Mouse (Mus musculus) macrophage (primary cell): ENCODE data around the gene Washc2. TPM values are rescaled to one million over a fixed set of nuclear protein-coding genes. Genes with fewer than 3 reads are reported as not detected.
"Not testable (repeated sequence)": the region's sequence is repeated elsewhere in the genome, so short reads cannot be mapped to it uniquely, and the experiment has no call there.

Source experiments
- H3K27ac ChIP-seq: fragments of 350-480 bp; formaldehyde crosslinking; 2 replicates; pipeline ENCODE4 v1.9.0; 2021
- H3K36me3 ChIP-seq: fragments of 350-480 bp; formaldehyde crosslinking; 2 replicates; pipeline ENCODE4 v1.9.0; 2021; ENCODE audit errors: inconsistent target
- H3K4me3 ChIP-seq: fragments of 350-480 bp; formaldehyde crosslinking; 2 replicates; pipeline ENCODE4 v1.9.0; 2021; ENCODE audit errors: inconsistent target
- H3K79me2 ChIP-seq: fragments of 350-480 bp; formaldehyde crosslinking; 2 replicates; pipeline ENCODE4 v1.9.0; 2021; ENCODE audit errors: inconsistent target
- WGBS: methylation state at CpG from one replicate; pipeline ENCODE4 v1.1.7; 2026; ENCODE audit warnings: inconsistent platforms; ENCODE audit not compliant: missing documents; 5-methylcytosine and 5-hydroxymethylcytosine counted together
- polyA plus RNA-seq: library from polyadenylated mRNA; stranded (reverse); fragments of 250-400 nt; gene quantifications from 3 replicates; pipeline ENCODE4 v1.2.4, GENCODE M21; 2018; ENCODE audit warnings: inconsistent platforms
- total RNA-seq, 78 experiments: library from RNA; depleted of rRNA; stranded (reverse); fragments of 250-400 nt; gene quantifications; 1 replicate in 9 of 78; 2 replicates in 24 of 78; 3 replicates in 43 of 78; 4 replicates in 2 of 78; pipeline ENCODE4 v1.2.4; 2018; ENCODE audit warnings: inconsistent platforms in 56 of 78

The Washc2 gene
- 100 to 1,000 TPM; 157 to 539 (median 350) TPM for total RNA-seq (2018; cell fraction: chromatin; rRNA removed)
- total RNA-seq (2018; cell fraction: cytosol; rRNA removed) = 100 to 1,000 TPM in 13 of 26 experiments, 10 to 100 TPM in 13; 62.2 to 134 (median 98.2) TPM
- 100 to 1,000 TPM; 115 to 295 (median 165) TPM for total RNA-seq (2018; cell fraction: nucleus; rRNA removed)
- 58.8 to 120 TPM (median 104 TPM) in 3 replicates for polyA plus RNA-seq

DNA sequence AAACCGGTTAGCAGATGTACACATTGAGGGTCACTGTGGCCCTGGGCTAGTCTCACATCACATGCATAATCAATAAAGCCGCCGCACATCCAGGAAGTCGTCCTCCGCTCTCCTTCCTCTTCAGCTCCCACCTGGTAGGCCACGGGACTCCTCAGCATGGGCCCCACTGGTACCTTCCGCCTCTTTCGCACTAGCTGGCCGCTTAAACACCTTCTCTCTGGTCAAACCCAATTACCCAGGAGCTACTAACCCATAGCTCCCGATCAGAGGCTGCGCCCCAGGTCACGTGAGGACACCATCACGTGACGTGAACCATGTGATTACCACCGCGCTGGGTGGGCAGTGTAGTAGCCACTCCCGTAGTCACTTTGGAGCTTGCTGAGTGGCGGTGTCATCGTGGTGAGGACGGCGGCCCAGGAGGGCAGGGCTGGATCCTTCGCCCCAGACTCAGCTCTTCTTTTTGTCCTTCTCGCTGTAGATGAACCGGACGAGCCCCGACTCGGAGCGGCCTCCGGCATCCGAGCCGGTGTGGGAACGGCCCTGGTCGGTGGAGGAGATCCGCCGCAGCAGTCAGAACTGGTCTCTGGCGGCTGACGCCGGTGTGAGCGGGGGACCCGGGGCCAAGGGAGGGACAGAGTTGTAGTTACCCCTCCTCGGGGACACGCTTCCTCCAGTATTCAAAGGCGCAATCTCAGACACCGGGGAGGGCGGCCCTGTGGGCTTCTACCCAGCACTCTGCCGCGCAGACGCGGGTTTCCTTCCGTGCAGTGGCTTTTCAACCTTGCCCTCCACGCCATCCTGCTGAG, at the start of gene Washc2:
TSS of gene Washc2 (plus strand) at position 310 of the 806 bp plus-strand sequence.
- Histone ChIP-seq H3K4me3 (peak within 1 kb of the TSS; percentile 67), H3K79me2 (peaks cover 38% of the 10 kb centered on the region), H3K36me3 (peaks cover 24% of the 10 kb centered on the region), H3K27ac (peak within 1 kb of the TSS; percentile 90)
- WGBS = under 1% methylated on average over 51 of the region's 51 CpGs

GRCm38 (mm10) chr6:116166383-116166782, 41.5 kb upstream of the Washc2 start:
- H3K4me3 ChIP-seq = no peak overlapping the region
- WGBS = 100% methylated on average over 1 of the region's 1 CpGs
- no peak overlapping the region for H3K27ac ChIP-seq
- H3K36me3 ChIP-seq = peaks cover 5% of the 10 kb centered on the region; the same call in 1 of the 2 replicates
- peaks cover 21% of the 10 kb centered on the region; the same call in 1 of the 2 replicates for H3K79me2 ChIP-seq

DNA sequence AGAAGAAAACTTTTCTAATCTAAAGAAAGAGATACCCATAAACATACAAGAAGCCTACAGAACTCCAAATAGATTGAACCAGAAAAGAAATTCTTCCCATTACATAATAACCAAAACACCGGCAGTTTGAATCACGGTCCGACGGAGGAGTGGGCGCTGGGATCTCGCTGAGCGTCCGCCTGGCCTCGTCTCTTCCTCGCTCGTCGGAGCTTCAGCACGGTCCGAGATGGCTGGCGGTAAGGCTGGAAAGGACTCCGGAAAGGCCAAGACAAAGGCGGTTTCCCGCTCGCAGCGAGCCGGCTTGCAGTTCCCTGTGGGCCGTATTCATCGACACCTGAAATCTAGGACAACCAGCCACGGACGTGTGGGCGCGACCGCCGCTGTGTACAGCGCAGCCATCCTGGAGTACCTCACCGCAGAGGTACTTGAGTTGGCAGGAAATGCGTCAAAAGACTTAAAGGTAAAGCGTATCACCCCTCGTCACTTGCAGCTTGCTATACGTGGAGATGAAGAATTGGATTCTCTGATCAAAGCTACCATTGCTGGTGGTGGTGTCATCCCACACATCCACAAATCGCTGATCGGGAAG, 34.2 kb upstream of the Washc2 start:
- H3K27ac ChIP-seq, H3K79me2 ChIP-seq, H3K4me3 ChIP-seq, H3K36me3 ChIP-seq: not testable (repeated sequence)
- WGBS = 87% methylated on average over 3 of the region's 37 CpGs

- H3K79me2 ChIP-seq = peaks cover 16% of the 10 kb centered on the region; the same call in 1 of the 2 replicates
- H3K4me3 ChIP-seq = no peak overlapping the region
- 94% methylated on average over 2 of the region's 2 CpGs for WGBS
- no peak overlapping the region for H3K27ac ChIP-seq
- no peaks in the 10 kb centered on the region; the same call in 1 of the 2 replicates for H3K36me3 ChIP-seq
Measured at GRCm38 (mm10) chr6:116178376-116178775, 29.5 kb upstream of the Washc2 start.

GRCm38 (mm10) chr6:116180731-116181130, 27.1 kb upstream of the Washc2 start:
- H3K27ac ChIP-seq = no peak overlapping the region
- no peak overlapping the region for H3K4me3 ChIP-seq
- peaks cover 21% of the 10 kb centered on the region; the same call in 1 of the 2 replicates for H3K79me2 ChIP-seq
- 97% methylated on average over 3 of the region's 3 CpGs for WGBS
- H3K36me3 ChIP-seq = no peaks in the 10 kb centered on the region; the same call in 1 of the 2 replicates

DNA sequence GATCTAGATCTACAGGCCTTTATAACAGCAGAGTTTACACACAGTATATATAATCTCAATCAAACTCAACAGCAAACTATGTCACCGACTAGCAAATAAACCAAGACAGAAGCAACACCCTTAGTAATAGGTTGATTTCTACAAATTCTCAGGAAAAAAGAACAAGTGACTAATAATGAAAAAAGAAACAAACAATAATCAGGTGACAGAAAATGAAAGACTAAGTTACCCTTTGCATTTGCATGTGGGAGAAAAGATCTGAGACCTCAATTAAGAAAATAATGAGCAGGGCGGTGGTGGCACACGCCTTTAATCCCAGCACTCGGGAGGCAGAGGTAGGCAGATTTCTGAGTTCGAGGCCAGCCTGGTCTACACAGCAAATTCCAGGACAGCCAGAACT, 24.3 kb upstream of the Washc2 start:
- H3K36me3 ChIP-seq = no peaks in the 10 kb centered on the region
- peaks cover 44% of the 10 kb centered on the region for H3K79me2 ChIP-seq
- no peak overlapping the region for H3K27ac ChIP-seq
- no peak overlapping the region for H3K4me3 ChIP-seq
- 99% methylated on average over 5 of the region's 5 CpGs for WGBS

GRCm38 (mm10) chr6:116186485-116186884, 21.4 kb upstream of the Washc2 start:
- 3% methylated on average over 2 of the region's 2 CpGs for WGBS
- Histone ChIP-seq H3K36me3 (no peaks in the 10 kb centered on the region), H3K79me2 (peaks cover 64% of the 10 kb centered on the region)

DNA sequence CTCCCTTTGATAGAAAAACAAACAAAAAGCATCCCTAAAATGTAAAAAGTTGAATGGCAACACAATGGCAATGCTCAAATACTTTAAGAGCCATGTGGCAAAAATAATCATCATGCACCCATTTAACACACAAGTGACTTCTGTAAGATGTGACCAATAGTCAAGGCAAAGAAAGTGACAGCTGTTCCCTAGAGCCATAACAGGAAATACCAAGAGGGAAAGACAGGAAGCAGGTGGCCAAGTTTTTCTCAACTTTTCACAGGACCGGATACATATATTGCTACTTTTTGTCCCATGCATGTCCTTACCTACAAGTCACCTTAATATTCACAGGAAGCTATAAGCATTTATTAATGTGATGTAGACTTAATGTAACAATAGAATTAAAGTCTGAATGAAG, 18.4 kb upstream of the Washc2 start:
- Histone ChIP-seq H3K4me3 (no peak overlapping the region), H3K79me2 (peaks cover 72% of the 10 kb centered on the region), H3K27ac (no peak overlapping the region), H3K36me3 (no peaks in the 10 kb centered on the region)
- WGBS = 24% methylated on average over 1 of the region's 1 CpGs

More at GRCm38 (mm10) chr6:116186485-116186884, 21.4 kb upstream of the Washc2 start:
- H3K27ac ChIP-seq = no peak overlapping the region
- no peak overlapping the region for H3K4me3 ChIP-seq

DNA sequence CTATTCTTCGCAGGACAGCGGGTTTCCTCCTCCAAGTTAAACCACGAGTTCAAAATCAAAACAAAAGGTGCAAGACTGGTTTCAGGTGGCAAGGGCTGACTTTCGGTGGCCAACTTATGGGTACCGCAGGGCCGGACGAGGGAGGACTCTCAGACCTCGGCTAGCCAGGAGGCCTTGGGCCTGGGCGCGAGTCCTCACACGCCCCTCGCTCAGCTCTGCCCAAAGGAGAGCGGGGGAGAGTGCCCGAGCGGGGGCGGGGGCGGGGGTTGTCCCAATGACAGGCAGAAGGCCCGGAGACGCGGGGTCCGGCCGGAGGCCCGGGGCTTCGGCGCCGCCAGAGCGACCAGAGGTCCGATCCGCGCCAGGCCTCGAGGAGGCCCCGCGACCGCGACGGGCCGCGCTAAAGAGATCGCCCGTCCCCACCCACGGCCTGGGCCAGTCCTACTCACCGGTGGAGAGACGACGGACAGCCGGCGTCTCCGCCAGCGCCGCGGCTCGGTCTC, 15.0 kb upstream of the Washc2 start:
- peaks cover 50% of the 10 kb centered on the region for H3K79me2 ChIP-seq
- 1% methylated on average over 46 of the region's 51 CpGs for WGBS
- no peak overlapping the region for H3K27ac ChIP-seq
- H3K36me3 ChIP-seq = no peaks in the 10 kb centered on the region
- H3K4me3 ChIP-seq = peak overlapping the region; percentile 53

- Histone ChIP-seq H3K4me3 (peak within 1 kb of the TSS; percentile 53), H3K36me3 (no peaks in the 10 kb centered on the region), H3K27ac (no peak within 1 kb of the TSS), H3K79me2 (peaks cover 41% of the 10 kb centered on the region)
- 5% methylated on average over 53 of the region's 68 CpGs for WGBS
Measured at GRCm38 (mm10) chr6:116193394-116194393, 14.1 kb upstream of the Washc2 start, which contains the start of gene Tmcc1. Gene Tmcc1, minus strand, starts transcription at chr6:116193486.

- H3K27ac ChIP-seq = no peak overlapping the region
- H3K79me2 ChIP-seq = peaks cover 20% of the 10 kb centered on the region; the same call in 1 of the 2 replicates
- H3K4me3 ChIP-seq = no peak overlapping the region
- WGBS = 88% methylated on average over 8 of the region's 8 CpGs
- H3K36me3 ChIP-seq = no peaks in the 10 kb centered on the region
Measured at GRCm38 (mm10) chr6:116195811-116196210, 12.0 kb upstream of the Washc2 start.

DNA sequence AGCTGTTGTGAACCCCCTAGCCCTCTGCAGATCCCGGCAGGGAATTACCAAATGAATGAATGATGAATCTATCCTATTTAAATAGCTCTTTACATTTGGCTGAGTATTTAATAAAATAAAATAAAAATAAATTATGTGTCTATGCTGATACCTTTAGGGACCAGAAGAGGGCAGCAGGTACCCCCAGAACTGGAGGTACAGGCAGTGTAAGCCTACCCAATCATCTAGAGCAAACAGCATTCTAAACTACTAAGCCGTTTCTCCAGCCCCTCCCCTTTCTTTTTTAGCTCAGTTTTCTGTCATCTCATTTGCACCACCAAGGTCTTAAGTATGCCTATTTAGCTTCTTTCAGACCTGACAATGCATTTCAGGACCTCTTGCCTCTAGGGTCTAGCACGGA, 9.7 kb upstream of the Washc2 start:
- no peaks in the 10 kb centered on the region for H3K79me2 ChIP-seq
- no peaks in the 10 kb centered on the region for H3K36me3 ChIP-seq
- 28% methylated on average over 3 of the region's 3 CpGs for WGBS
- no peak overlapping the region for H3K4me3 ChIP-seq
- H3K27ac ChIP-seq = no peak overlapping the region

GRCm38 (mm10) chr6:116199682-116200081, 8.2 kb upstream of the Washc2 start:
- H3K36me3 ChIP-seq = no peaks in the 10 kb centered on the region

DNA sequence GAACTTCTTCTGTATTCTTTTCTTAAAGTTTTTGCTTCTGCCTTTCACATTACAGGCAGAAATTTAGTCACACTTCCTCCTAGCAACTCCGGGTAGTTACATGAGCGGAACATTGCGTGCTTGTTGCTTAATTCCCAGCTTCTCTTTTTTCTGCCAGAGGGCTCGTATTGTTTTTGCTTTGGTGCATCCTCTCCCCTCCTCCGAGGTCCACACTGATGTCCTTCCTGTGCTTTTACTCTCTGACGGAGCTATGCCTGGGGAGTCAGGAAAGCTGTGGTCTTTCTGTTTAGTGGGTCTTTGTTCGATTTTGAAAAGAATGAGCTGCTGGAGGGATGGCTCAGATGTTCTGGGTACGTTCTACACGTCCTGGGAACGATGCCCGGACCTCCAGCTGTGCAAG, 19.9 kb downstream of the Washc2 start:
- 18% methylated on average over 11 of the region's 11 CpGs for WGBS
- H3K36me3 ChIP-seq = peaks cover 59% of the 10 kb centered on the region
- H3K27ac ChIP-seq = peak overlapping the region; percentile 71
- H3K4me3 ChIP-seq = no peak overlapping the region
- no peaks in the 10 kb centered on the region; the same call in 1 of the 2 replicates for H3K79me2 ChIP-seq

More at GRCm38 (mm10) chr6:116199682-116200081, 8.2 kb upstream of the Washc2 start:
- 65% methylated on average over 2 of the region's 2 CpGs for WGBS
- no peak overlapping the region for H3K27ac ChIP-seq
- no peaks in the 10 kb centered on the region for H3K79me2 ChIP-seq
- no peak overlapping the region for H3K4me3 ChIP-seq
